Mouse (Mus musculus) erythroblast, embryonic 14.5 days (primary cell): ENCODE results near the gene Mtmr12. TPM values are rescaled to one million over a fixed set of nuclear protein-coding genes. Genes with fewer than 3 reads are reported as not detected.
"Not testable (repeated sequence)": the region's sequence is repeated elsewhere in the genome, so short reads cannot be mapped to it uniquely, and the experiment has no call there.

Experiments used
- H3K27me3 ChIP-seq: 2 replicates; pipeline ENCODE4 v1.6.1; 2012; ENCODE audit warnings: inconsistent platforms; ENCODE audit not compliant: control insufficient read depth
- H3K36me3 ChIP-seq: 2 replicates; pipeline ENCODE4 v1.6.1; 2012; ENCODE audit warnings: mild to moderate bottlenecking, inconsistent platforms; ENCODE audit not compliant: control insufficient read depth
- H3K4me1 ChIP-seq: 2 replicates; pipeline ENCODE4 v1.6.1; 2012; ENCODE audit warnings: inconsistent platforms; ENCODE audit not compliant: control insufficient read depth
- H3K4me3 ChIP-seq: replicated peaks from 2 replicates; pipeline ENCODE3; 2012; ENCODE audit warnings: moderate library complexity, mild to moderate bottlenecking, inconsistent platforms
- H3K9me3 ChIP-seq: 2 replicates; pipeline ENCODE4 v1.6.1; 2012; ENCODE audit warnings: low read length, inconsistent platforms, mixed read lengths; ENCODE audit not compliant: control insufficient read depth
- GATA1 ChIP-seq: IDR thresholded peaks from 2 replicates; pipeline ENCODE4 v1.6.1; 2012; ENCODE audit warnings: low read length, inconsistent platforms, mixed read lengths
- TAL1 ChIP-seq: IDR thresholded peaks from 3 replicates; pipeline ENCODE4 v1.6.1; 2012; ENCODE audit warnings: low read length, inconsistent platforms, mixed read lengths
- polyA plus RNA-seq: library from polyadenylated mRNA; stranded (reverse); fragments of >175 nt; gene quantifications from 2 replicates; pipeline ENCODE4 v1.2.3, GENCODE M21; 2012

Gene Mtmr12
- polyA plus RNA-seq, 1 experiment, result 0.16 TPM

DNA sequence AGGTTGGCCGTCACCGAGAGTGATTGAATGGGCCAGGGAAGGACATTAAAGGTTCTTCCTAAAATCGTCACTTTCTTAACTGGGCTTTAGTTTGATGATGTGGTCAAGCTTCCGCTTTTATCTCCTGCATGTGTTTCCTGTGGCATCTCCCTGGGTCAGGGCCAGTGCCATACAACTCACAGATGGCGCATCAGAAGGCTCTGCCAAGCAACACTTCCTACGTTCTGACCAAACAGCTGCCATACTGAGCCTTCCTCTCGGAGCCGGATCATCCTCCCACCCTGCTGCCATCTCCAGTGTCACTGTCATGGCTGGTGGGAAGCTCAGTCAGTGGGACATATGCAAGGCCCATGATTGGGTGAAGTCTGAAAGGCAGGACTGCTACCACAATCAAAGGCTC lies 6.7 kb downstream of the Mtmr12 start:
- Histone ChIP-seq H3K9me3 (no peaks in the 10 kb centered on the region), H3K4me1 (peaks cover 48% of the 10 kb centered on the region), H3K27me3 (no peaks in the 10 kb centered on the region), H3K36me3 (peaks cover 30% of the 10 kb centered on the region), H3K4me3 (no peak overlapping the region)
- TF ChIP-seq GATA1, result no peak
- no peak for TF ChIP-seq TAL1

DNA sequence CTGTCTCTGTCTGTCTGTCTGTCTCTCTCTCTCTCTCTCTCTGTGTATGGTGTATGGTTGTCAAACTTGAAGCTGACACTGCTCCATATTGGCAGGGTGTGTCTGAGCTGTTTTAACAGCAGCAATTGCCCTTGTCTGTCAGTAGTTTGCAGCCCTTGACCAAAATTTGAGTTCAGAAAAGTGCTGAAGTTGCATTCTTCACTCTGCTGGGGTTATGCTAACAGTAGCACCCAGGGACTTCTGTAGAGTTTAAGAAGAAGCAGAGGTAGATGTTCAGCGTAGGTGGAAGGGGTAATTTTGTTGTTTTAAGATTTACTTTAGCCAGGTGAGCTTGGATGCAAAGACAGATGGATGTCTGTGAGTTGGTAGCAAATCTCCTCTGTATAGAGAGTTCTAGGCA lies 7.4 kb downstream of the Mtmr12 start:
- no peaks in the 10 kb centered on the region for H3K27me3 ChIP-seq
- TF ChIP-seq TAL1 (no peak), GATA1 (no peak)
- H3K36me3 ChIP-seq, result peaks cover 23% of the 10 kb centered on the region
- H3K4me1 ChIP-seq, result peaks cover 45% of the 10 kb centered on the region
- H3K4me3 ChIP-seq, result no peak overlapping the region
- H3K9me3 ChIP-seq, result no peaks in the 10 kb centered on the region

DNA sequence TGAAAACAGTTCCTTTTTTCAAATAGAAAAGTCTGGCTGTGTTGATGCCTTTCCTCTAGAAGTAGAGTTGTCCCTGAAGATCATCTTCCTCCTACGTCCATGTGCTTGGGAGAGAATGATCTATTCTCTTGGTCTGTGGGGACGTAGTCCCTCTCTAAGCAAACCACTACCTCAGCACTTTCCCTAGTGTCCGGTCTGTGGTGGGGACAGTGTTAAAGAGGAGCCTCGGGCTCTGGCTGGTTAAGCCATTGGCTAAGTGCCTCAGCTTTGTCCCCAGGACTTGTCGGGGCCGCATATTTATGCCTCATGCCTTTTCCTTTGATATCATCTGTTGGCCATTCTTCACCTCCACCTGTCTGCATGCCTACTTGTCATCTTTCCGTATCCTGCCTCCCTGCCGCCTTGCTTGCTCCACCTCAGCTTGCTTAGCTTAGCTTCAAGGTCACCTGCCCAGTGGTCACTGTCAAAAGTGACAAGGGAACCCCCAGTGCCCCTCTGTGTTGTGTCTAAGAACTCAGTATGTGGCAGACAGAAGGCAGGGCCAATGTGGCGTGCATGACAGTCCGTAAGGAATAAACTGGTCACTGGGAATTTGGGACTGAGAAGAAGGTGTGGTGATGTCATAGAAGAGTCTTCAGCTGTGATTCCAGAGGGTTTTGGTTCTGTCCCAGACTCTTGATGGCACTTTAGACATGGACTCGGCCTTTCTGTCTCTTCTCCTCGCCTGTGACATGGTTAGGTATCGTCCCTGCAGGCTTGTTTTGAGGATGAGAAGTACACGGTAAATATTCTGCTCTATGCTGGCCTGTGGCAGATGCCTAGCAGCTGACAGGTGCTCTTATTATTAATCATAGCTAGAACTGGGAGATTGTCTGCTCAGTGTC lies 9.9 kb downstream of the Mtmr12 start:
- no peak overlapping the region for H3K4me3 ChIP-seq

DNA sequence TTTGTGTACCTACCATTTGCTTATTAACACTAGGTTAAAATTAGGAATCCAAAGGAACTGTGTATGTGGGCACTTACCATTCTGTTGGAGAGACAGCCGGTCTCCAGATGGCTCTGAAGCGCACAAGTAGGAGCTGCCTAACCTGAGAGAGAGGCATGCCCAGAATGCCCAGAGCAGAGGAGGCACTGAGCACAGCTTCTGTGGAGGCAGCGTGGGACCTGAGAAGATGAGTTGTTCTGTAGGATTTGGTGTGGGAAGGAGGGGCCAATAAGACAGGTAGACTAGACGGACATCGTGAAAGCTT lies 10.5 kb downstream of the Mtmr12 start:
- H3K4me3 ChIP-seq, result no peak overlapping the region
- no peaks in the 10 kb centered on the region for H3K27me3 ChIP-seq
- H3K4me1 ChIP-seq, result peaks cover 33% of the 10 kb centered on the region
- no peaks in the 10 kb centered on the region for H3K9me3 ChIP-seq
- H3K36me3 ChIP-seq, result peaks cover 3% of the 10 kb centered on the region
- TF ChIP-seq GATA1 (no peak), TAL1 (no peak)

More for the DNA sequence above, 9.9 kb downstream of the Mtmr12 start:
- peaks cover 3% of the 10 kb centered on the region for H3K36me3 ChIP-seq
- H3K27me3 ChIP-seq, result no peaks in the 10 kb centered on the region
- no peaks in the 10 kb centered on the region for H3K9me3 ChIP-seq
- H3K4me1 ChIP-seq, result peaks cover 33% of the 10 kb centered on the region
- TF ChIP-seq TAL1 (no peak), GATA1 (no peak)

DNA sequence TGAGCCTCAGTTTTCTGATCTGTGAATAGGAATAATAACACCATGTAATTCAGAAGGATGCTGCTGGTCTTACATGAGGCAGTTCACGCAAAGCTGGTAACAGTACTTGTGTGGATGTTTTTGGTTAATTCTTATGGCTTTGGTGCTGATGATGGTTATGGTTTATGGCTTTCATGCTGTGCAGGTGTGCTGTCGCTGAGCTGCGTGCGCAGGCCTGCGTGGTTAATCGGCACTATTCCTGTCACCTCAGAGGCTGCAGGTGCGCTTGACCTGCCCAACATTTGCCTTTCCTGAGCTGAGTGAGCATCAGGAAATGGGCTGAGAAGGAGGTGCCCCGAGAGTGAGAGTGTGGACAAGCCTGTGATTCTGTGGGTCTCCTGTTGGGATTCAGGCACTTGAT lies 11.3 kb downstream of the Mtmr12 start:
- Histone ChIP-seq H3K4me3 (no peak overlapping the region), H3K9me3 (no peaks in the 10 kb centered on the region), H3K36me3 (peaks cover 3% of the 10 kb centered on the region), H3K27me3 (no peaks in the 10 kb centered on the region), H3K4me1 (peaks cover 33% of the 10 kb centered on the region)
- TF ChIP-seq GATA1, result no peak
- TF ChIP-seq TAL1, result no peak

DNA sequence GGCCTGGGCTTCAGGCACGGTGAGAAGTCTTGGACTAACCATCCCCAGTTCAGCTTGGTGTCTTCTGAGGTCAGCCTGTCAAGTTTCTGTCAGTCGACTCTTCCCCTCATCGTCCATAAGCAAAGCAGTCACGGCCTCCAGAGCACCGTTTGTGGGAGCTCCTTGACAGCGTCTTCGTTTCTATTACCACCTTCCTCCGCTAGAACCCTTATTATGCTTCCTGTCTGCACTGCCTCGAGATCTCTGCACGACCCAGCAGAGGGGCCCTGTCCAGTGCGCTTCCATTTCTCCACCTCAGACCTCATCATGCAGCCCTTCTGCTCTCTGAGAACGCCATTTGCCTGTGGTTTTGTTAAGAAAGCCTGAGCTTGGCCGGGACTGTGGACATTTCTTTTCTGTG lies 12.0 kb downstream of the Mtmr12 start:
- no peaks in the 10 kb centered on the region for H3K9me3 ChIP-seq
- H3K36me3 ChIP-seq, result no peaks in the 10 kb centered on the region; the same call in none of the 2 replicates
- H3K4me3 ChIP-seq, result no peak overlapping the region
- H3K4me1 ChIP-seq, result peaks cover 28% of the 10 kb centered on the region
- H3K27me3 ChIP-seq, result no peaks in the 10 kb centered on the region
- no peak for TF ChIP-seq TAL1
- TF ChIP-seq GATA1, result no peak

DNA sequence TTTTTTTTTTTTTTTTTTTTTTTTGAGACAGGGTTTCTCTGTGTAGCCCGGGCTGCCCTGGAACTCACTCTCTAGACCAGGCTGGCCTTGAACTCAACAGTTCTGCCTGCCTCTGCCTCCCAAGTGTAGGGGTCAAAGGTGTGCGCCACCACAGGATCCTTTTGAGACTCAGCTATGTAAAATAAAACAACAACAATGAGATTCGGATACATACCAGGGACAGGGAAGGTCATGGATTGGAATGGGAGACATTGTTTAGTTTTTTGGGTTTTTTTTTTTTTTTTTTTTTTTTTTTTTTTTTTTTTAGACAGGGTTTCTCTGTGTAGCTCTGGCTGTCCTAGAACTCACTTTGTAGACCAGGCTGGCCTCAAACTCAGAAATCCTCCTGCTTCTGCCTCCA lies 12.5 kb downstream of the Mtmr12 start:
- H3K9me3 ChIP-seq, H3K4me3 ChIP-seq, H3K27me3 ChIP-seq, H3K36me3 ChIP-seq: not testable (repeated sequence)
- peaks cover 31% of the 10 kb centered on the region for H3K4me1 ChIP-seq

DNA sequence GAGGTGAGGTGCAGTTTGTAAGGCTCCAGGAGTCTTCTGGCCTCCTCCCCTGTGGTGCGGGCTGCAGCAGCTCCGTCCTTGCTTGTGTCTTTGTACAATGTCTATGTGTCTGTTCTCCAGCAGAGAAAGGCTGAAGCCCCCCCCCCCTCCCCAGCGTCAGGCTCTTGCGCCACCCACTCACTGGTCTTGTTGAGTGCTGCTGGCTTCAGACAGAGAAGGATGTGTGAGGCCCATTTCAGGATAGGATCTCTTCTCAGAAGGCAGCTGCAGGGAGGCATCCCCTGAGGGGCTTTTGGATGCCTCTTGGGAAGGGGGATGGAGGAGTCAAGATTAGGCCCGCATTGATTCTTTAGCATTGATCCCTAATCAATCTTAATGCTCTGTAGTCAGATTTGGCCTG lies 13.0 kb downstream of the Mtmr12 start:
- no peak for TF ChIP-seq TAL1
- no peak for TF ChIP-seq GATA1
- Histone ChIP-seq H3K27me3 (no peaks in the 10 kb centered on the region), H3K4me3 (no peak overlapping the region), H3K4me1 (peaks cover 34% of the 10 kb centered on the region), H3K36me3 (no peaks in the 10 kb centered on the region; the same call in none of the 2 replicates), H3K9me3 (no peaks in the 10 kb centered on the region)

DNA sequence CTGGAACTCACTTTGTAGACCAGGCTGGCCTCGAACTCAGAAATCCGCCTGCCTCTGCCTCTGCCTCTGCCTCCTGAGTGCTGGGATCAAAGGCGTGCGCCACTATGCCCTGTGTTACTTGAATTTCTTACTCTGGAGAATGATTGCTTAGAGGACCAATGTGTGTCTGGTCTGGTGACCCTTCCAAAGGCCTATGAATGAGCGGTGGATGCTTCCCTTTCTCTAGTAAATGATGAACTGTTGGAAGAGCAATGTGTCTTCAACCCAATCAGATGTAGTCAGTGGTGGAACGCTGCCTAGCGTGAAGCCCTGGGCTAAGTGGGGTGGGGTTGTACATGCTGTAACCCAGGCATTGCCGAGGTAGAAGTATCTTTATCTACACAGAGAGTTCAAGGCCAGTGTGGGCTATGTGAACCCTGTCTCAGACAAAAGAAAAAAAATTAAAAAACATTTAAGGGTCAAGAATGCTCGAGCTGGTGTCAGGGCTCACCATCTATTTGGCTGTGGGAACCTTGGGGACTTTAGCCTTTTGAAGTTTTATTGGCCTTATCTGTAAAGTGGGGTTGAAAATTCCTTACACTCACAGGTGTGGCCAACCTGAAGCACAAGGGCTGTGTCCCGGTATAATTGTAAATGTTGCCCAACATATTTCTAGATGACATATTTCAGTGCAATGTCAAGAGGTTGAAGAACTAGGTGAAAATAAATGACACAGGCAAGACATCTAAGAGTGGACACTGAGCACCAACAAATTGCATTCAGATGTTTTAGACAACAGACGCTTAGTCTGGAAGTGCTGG lies 14.0 kb downstream of the Mtmr12 start:
- no peak for TF ChIP-seq GATA1
- Histone ChIP-seq H3K36me3 (no peaks in the 10 kb centered on the region; the same call in none of the 2 replicates), H3K27me3 (no peaks in the 10 kb centered on the region), H3K4me1 (peaks cover 31% of the 10 kb centered on the region), H3K4me3 (no peak overlapping the region), H3K9me3 (no peaks in the 10 kb centered on the region)
